Mouse (Mus musculus) liver, embryonic 14.5 days (tissue): ENCODE measurements at regions not wholly inside any gene's neighbourhood (a gene's known extent, or its start where the extent isn't known, plus 50 kb on each side); places are given as distances from the start of the nearest gene placed in this dataset.

ENCODE experiments used
- CTCF ChIP-seq: IDR thresholded peaks from 2 replicates; pipeline ENCODE4 v1.5.1; 2016; ENCODE audit warnings: antibody characterized with exemption, low read depth, control low read depth
- EP300 ChIP-seq: IDR thresholded peaks from 2 replicates; pipeline ENCODE4 v1.6.1; 2016; ENCODE audit warnings: antibody characterized with exemption, low read depth

DNA sequence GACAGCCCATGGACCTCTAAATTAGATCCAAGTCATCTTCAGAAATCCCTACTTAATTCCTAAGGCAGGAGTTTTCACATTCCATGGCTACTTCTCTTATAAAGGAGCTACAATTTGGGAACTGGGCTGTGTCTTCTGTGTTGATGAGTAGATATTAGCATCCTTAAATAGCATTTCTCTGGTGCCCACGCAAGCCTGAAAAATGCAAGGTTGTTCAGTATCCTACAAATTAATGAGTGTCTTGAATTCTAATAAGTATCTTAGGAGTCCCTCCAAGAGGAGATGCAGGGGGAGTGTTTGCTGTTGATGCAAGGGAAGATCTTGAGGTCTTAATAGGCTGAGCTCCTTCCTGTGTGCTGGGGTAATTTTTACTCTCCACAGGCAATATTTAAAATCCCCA, 182.5 kb downstream of the Usp46 start:
- TF ChIP-seq CTCF (no peak), EP300 (no peak)
